Mouse (Mus musculus) liver, adult 2 months (tissue): ENCODE measurements around the gene Prickle2. TPM values are rescaled to one million over a fixed set of nuclear protein-coding genes. Genes with fewer than 3 reads are reported as not detected.

Source experiments
- DNase-seq: peaks from one replicate; pipeline ENCODE4 v3.0.0-alpha.2; 2011; ENCODE audit warnings: low read depth, low spot score; ENCODE audit errors: extremely low read depth
- H3K27ac ChIP-seq: fragments of 200-500 bp; replicated peaks from 2 replicates; pipeline ENCODE4 v1.5.1; 2012; ENCODE audit warnings: low read depth, mild to moderate bottlenecking, control low read depth, inconsistent platforms, low read length; ENCODE audit not compliant: insufficient read depth
- H3K27me3 ChIP-seq: fragments of 200-500 bp; 2 replicates; pipeline ENCODE4 v1.6.1; 2012; ENCODE audit warnings: mild to moderate bottlenecking, moderate library complexity, low read length, inconsistent platforms; ENCODE audit not compliant: control insufficient read depth, insufficient read depth
- H3K36me3 ChIP-seq: fragments of 200-500 bp; 2 replicates; pipeline ENCODE4 v1.6.1; 2012; ENCODE audit warnings: low read length, inconsistent platforms; ENCODE audit not compliant: control insufficient read depth, insufficient read depth
- H3K4me1 ChIP-seq: fragments of 200-500 bp; 2 replicates; pipeline ENCODE4 v1.6.1; 2011; ENCODE audit warnings: low read length; ENCODE audit not compliant: control insufficient read depth, insufficient read depth
- H3K4me3 ChIP-seq: fragments of 200-500 bp; 2 replicates; pipeline ENCODE4 v1.5.1; 2011; ENCODE audit warnings: low read depth, mild to moderate bottlenecking, control low read depth, low read length, moderate library complexity; ENCODE audit not compliant: insufficient read depth
- H3K79me2 ChIP-seq: fragments of 200-500 bp; 2 replicates; pipeline ENCODE4 v1.6.1; 2012; ENCODE audit warnings: inconsistent platforms, mild to moderate bottlenecking, low read length, moderate library complexity; ENCODE audit not compliant: control insufficient read depth, insufficient read depth
- H3K9ac ChIP-seq: fragments of 200-500 bp; 2 replicates; pipeline ENCODE4 v1.6.1; 2012; ENCODE audit warnings: low read depth, mild to moderate bottlenecking, control low read depth, inconsistent platforms, low read length
- CTCF ChIP-seq: fragments of 200-500 bp; IDR thresholded peaks from 2 replicates; pipeline ENCODE4 v1.5.1; 2011; ENCODE audit warnings: low read depth, low read length, control low read depth
- POLR2A ChIP-seq: fragments of 200-500 bp; IDR thresholded peaks from 2 replicates; pipeline ENCODE4 v1.6.1; 2011; ENCODE audit warnings: low read length, control low read depth; ENCODE audit not compliant: insufficient read depth; ENCODE audit errors: extremely low read depth
- WGBS: fragments of 180-500 bp; shearing (Covaris S2); methylation state at CpG from one replicate; pipeline ENCODE4 v1.1.7; 2018; 5-methylcytosine and 5-hydroxymethylcytosine counted together
- polyA plus RNA-seq: library from polyadenylated mRNA; depleted of rRNA; stranded (reverse); fragments of >200 nt; gene quantifications from 2 replicates; pipeline ENCODE4 v1.2.3, GENCODE M21; 2012
- total RNA-seq: library from RNA; depleted of rRNA; stranded (reverse); fragments of >200 nt; gene quantifications from 2 replicates; pipeline ENCODE4 v1.2.3, GENCODE M21; 2014

Prickle2 gene
- total and polyA plus RNA-seq, 2 experiments = 0.42 to 1.1 TPM

GRCm38 (mm10) chr6:92728514-92728913 lies 22.6 kb upstream of the Prickle2 start:
- H3K9ac ChIP-seq = no peak overlapping the region
- H3K4me3 ChIP-seq = no peak overlapping the region
- no peak for DNase-seq
- H3K36me3 ChIP-seq = no peaks in the 10 kb centered on the region
- no peaks in the 10 kb centered on the region for H3K4me1 ChIP-seq
- TF ChIP-seq POLR2A = no peak
- no peak for TF ChIP-seq CTCF
- H3K79me2 ChIP-seq = no peaks in the 10 kb centered on the region
- H3K27ac ChIP-seq = no peak overlapping the region
- no peaks in the 10 kb centered on the region for H3K27me3 ChIP-seq
- 27% methylated on average over 7 of the region's 7 CpGs for WGBS

GRCm38 (mm10) chr6:92728084-92728483 lies 22.1 kb upstream of the Prickle2 start:
- TF ChIP-seq CTCF = peak; percentile 84
- TF ChIP-seq POLR2A = no peak
- Histone ChIP-seq H3K4me3 (no peak overlapping the region), H3K4me1 (no peaks in the 10 kb centered on the region), H3K36me3 (no peaks in the 10 kb centered on the region), H3K9ac (no peak overlapping the region), H3K27ac (no peak overlapping the region), H3K79me2 (no peaks in the 10 kb centered on the region), H3K27me3 (no peaks in the 10 kb centered on the region)
- DNase-seq = peak; percentile 29
- 4% methylated on average over 10 of the region's 10 CpGs for WGBS

- no peaks in the 10 kb centered on the region for H3K36me3 ChIP-seq
- H3K27me3 ChIP-seq = no peaks in the 10 kb centered on the region
- DNase-seq = no peak
- H3K27ac ChIP-seq = no peak overlapping the region
- TF ChIP-seq CTCF (no peak), POLR2A (no peak)
- no peaks in the 10 kb centered on the region for H3K79me2 ChIP-seq
- 37% methylated on average over 7 of the region's 7 CpGs for WGBS
- no peak overlapping the region for H3K9ac ChIP-seq
- no peaks in the 10 kb centered on the region for H3K4me1 ChIP-seq
- H3K4me3 ChIP-seq = no peak overlapping the region
These were observed 21.5 kb upstream of the Prickle2 start for GRCm38 (mm10) chr6:92727351-92727986.

GRCm38 (mm10) chr6:92726121-92726520 lies 20.2 kb upstream of the Prickle2 start:
- no peaks in the 10 kb centered on the region for H3K79me2 ChIP-seq
- H3K4me3 ChIP-seq = no peak overlapping the region
- H3K27me3 ChIP-seq = no peaks in the 10 kb centered on the region
- no peaks in the 10 kb centered on the region for H3K4me1 ChIP-seq
- TF ChIP-seq CTCF (no peak), POLR2A (no peak)
- no peak overlapping the region for H3K9ac ChIP-seq
- DNase-seq = peak; percentile 9
- no peaks in the 10 kb centered on the region for H3K36me3 ChIP-seq
- 71% methylated on average over 5 of the region's 5 CpGs for WGBS
- H3K27ac ChIP-seq = no peak overlapping the region

DNA sequence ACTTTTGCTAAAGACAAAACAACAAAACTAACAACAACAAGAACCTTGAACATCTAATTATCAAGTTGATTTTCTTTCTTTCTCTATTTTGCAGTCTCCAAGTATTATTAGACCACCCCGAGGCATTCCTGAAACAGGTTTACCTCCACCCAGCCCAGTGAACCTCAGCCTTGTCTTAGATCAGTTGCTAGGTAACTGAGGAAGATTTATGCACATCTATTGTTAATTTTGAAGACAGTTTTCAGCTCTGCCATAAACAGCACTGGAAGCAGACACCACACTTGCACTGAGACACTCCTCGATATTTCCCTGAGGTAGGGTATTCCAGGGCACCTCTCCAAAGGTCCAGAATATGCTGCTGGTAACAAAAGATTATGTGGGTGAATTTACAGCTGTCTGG lies 18.4 kb upstream of the Prickle2 start:
- WGBS = 91% methylated on average over 2 of the region's 2 CpGs
- TF ChIP-seq CTCF (no peak), POLR2A (no peak)

GRCm38 (mm10) chr6:92715806-92716205 lies 9.9 kb upstream of the Prickle2 start:
- Histone ChIP-seq H3K4me1 (no peaks in the 10 kb centered on the region), H3K9ac (no peak overlapping the region), H3K27ac (no peak overlapping the region), H3K79me2 (no peaks in the 10 kb centered on the region), H3K36me3 (no peaks in the 10 kb centered on the region), H3K4me3 (no peak overlapping the region), H3K27me3 (no peaks in the 10 kb centered on the region)
- 76% methylated on average over 3 of the region's 3 CpGs for WGBS
- no peak for DNase-seq
- TF ChIP-seq CTCF (no peak), POLR2A (no peak)

More for the DNA sequence above, 18.4 kb upstream of the Prickle2 start:
- no peak overlapping the region for H3K4me3 ChIP-seq
- H3K9ac ChIP-seq = no peak overlapping the region
- no peaks in the 10 kb centered on the region for H3K79me2 ChIP-seq
- H3K27ac ChIP-seq = no peak overlapping the region
- no peaks in the 10 kb centered on the region for H3K4me1 ChIP-seq
- H3K27me3 ChIP-seq = no peaks in the 10 kb centered on the region
- DNase-seq = no peak
- H3K36me3 ChIP-seq = no peaks in the 10 kb centered on the region
